Mouse (Mus musculus) splenic B cell, adult 2 months (primary cell): ENCODE results near the gene Mmp1b.
"Not testable (repeated sequence)": the region's sequence is repeated elsewhere in the genome, so short reads cannot be mapped to it uniquely, and the experiment has no call there.

Experiments used
- DNase-seq: peaks from one replicate; pipeline ENCODE4 v3.0.0-alpha.2; 2011; ENCODE audit warnings: low read depth, low spot score
- H3K27me3 ChIP-seq: 2 replicates; pipeline ENCODE4 v1.6.1; 2012; ENCODE audit warnings: mild to moderate bottlenecking, low read length, moderate library complexity, mixed read lengths; ENCODE audit not compliant: control insufficient read depth, poor library complexity, insufficient read depth, severe bottlenecking
- H3K36me3 ChIP-seq: 2 replicates; pipeline ENCODE4 v1.6.1; 2012; ENCODE audit warnings: mild to moderate bottlenecking, low read length, moderate library complexity, mixed read lengths; ENCODE audit not compliant: control insufficient read depth, poor library complexity, insufficient read depth, severe bottlenecking

The Mmp1b gene

DNA sequence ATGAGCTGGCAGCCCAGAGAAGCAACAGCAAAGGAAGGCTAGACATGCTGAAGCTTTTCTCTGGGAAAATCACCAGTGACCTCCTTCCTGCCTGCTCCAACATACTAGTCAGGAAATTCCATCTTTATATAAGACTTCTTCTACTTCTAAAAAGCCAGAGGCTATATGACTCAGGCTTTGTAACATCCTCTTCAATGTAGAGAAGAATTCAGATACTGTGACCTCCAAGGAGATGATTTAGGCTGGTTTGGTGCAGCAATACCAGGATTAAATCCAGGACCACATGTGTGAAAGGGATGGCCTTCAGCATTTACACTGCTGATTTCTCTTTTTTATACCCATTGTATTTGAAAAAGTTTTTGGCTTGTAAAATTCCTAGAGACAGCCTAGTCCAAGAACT lies at the start of gene Mmp1b:
Mmp1b (minus strand) TSS at position 101 of the 400 bp plus-strand sequence.
- no peak for DNase-seq
- no peaks in the 10 kb centered on the region for H3K27me3 ChIP-seq

DNA sequence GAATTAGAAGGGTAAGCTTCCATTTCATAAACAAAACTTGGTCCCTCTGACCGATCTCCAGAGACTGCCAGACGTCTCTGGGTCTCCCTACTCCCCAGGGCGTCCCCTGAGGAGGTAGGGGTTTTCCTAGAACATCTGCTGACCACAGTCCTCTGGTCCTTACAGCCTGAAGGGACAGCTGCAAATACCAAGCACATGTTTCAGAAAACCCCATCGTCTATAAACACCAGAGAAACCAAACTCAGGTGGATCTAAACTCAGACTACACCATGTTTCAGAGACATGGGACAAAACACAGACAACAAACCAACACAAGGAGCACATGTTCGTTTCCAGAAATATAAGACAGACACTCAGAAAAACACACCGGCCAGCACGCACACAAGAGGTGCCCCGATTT lies 8.7 kb upstream of the Mmp1b start:
- not testable (repeated sequence) for H3K27me3 ChIP-seq, DNase-seq, H3K36me3 ChIP-seq

More for the DNA sequence above, at the start of gene Mmp1b:
- no peaks in the 10 kb centered on the region for H3K36me3 ChIP-seq

- H3K27me3 ChIP-seq = no peaks in the 10 kb centered on the region
- DNase-seq = no peak
- no peaks in the 10 kb centered on the region for H3K36me3 ChIP-seq
Measured at GRCm38 (mm10) chr9:7354535-7354934, 33.3 kb downstream of the Mmp1b start.

DNA sequence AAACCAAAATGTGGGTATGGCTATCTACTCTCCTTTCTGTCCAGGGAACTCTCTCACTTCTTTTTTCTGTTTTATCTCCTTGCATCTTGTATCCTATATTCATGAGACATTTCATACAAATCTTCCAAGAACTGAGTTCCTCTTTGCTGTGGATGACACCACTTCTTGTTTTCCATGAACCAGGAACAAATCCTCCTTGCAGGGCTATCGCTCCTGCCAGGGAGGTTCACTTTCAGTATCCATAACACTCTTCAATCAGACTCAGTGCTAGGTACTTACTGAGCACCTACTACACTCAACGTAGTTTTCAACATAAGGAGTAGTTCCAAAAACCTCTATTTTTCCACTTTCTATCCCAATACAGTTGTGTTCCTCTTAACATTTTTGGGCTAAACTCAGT lies 42.3 kb downstream of the Mmp1b start:
- Histone ChIP-seq H3K36me3 (no peaks in the 10 kb centered on the region), H3K27me3 (no peaks in the 10 kb centered on the region)
- no peak for DNase-seq

DNA sequence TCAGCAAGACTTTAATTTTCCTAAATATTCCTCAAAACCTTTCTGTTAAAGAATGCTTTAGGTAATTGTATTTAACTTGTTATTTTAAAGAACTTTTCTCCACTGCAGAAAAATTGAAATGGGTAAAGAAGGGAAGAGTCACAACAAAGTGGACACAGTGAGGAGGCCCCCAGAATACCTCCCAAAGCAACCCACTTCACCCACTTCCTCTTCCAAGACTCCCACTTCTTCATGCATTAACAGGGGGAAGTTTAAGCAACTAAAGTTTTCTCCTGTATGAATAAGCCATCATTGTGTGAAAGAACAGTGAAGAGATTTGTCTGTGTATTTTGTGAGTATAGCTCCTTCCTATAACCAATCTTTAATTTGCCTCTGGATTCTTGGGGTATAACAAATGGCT lies 43.7 kb downstream of the Mmp1b start, which contains the start of gene Mmp12:
Mmp12 (plus strand) TSS at position 275 of the 400 bp plus-strand sequence.
- DNase-seq = no peak
- H3K27me3 ChIP-seq = no peaks in the 10 kb centered on the region
- no peaks in the 10 kb centered on the region for H3K36me3 ChIP-seq

DNA sequence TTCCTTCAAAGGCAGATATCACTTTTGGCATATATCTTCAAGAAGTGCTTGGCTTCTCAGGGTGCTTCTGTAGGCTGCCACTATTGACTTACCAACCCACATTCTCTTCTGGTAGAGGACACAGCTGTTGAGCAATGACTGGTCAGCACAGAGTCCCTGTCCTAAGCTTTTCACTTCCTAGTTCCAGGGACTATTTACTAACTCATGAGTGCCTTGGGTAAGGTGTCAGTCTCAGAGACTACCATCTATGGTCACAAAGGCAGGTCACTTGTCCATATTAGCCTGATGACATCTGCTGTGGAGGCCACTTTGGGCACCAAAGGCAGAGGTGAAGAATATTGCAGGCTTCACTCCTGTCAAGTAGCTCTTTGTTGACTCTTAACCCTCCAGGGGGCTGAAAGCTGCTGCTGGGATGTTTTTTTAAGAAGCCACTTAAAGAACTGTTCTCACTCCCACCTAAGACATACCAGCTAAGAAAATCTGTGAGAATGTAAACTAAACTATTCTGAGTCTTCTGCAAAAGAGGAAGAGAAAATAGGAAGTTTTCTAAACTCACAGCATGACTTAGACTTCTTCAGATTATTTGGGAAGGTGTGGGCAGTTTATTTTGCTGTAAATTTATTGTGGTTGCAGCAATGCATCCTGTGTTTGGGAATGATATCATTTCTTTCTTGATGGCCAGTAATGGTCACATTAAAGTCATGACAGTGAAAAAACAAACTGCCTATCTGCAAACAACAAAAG lies 50.9 kb downstream of the Mmp1b start:
- H3K36me3 ChIP-seq = no peaks in the 10 kb centered on the region
- DNase-seq = peak; percentile 27
- H3K27me3 ChIP-seq = no peaks in the 10 kb centered on the region

DNA sequence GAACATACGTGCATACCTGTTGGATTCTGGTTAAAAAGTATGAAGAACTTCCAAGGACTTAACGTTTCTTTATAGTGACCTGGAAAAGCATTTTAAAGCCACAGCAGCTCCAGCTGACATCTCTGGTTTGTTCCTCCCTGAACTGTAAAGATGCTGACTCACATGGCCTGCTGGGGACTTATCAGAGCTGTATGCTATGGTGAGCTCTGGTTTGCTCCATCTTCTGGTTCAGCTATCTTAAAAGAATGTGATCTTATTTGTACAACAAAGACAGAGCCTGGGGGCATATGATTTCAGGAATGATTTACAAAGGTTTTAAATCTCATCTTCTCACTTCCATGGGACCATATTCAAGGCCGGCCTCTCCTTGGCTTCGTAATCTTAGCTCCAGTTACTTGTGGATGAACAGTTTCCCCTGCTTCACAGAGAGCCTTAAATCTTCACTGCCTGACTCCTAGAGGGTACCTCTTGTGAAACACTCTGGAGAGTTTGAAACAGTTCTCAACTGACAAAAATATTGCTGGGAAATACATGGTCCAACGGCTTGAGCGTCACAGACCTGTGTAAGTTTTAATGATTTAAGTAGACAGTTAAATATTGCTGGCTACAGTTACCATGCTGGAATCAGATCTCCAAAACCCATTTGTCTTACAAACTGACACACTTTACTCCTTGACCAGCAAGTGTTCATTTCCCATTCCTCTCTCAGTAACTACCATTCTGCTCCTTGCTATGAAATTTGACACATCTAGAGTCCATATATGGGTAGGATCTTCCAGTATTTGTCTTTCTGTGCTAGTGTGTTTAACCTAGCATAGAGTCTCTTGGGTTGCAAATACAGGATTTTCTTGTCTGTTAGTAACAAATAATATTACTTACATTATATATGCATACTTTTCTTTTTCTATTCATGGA lies 51.8 kb downstream of the Mmp1b start:
- no peaks in the 10 kb centered on the region for H3K27me3 ChIP-seq

DNA sequence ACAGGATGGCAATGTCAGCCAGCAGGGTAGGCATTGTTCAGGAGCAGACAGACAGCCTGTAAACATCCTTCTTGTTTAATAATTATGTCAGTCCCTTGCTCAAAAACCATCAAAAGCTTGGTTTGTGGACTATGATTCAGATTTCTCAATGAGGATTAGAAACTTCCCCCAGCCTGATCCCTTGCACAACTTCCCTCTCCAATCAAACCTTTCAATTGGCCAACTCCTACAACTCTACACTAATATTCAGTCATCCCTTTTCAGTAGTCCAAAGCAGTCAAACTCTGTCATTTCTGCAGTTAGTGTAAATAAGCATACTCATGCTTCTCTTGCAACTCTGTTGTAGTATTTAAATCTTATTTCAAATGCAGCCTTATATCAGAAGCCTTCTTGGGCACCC lies 56.0 kb downstream of the Mmp1b start:
- no peaks in the 10 kb centered on the region for H3K27me3 ChIP-seq
- no peaks in the 10 kb centered on the region for H3K36me3 ChIP-seq
- no peak for DNase-seq

More for the DNA sequence above, 51.8 kb downstream of the Mmp1b start:
- H3K36me3 ChIP-seq = no peaks in the 10 kb centered on the region
- no peak for DNase-seq
